ENCODE assay signal across 21 mouse cellular contexts in genomic region chr7:19477084-19477483, GRCm38 (mm10). TPM values are rescaled to one million over a fixed set of nuclear protein-coding genes. Genes with fewer than 3 reads are reported as not detected.
DNase-seq lines count a peak whose midpoint lies in the region; ATAC-seq and TF ChIP-seq lines count a peak whose summit lies in the region.
"Had no signal": no experiment of that assay in that cellular context is flagged by ENCODE, and none has a peak within 500 bp of the region (broad histone marks: within the 10 kb centered on the region; RNA-seq: fewer than 3 reads in every experiment).

No protein-coding gene starts in this region.

- no peak overlapping the region; the same call in 1 of the 2 replicates for H3K27ac ChIP-seq in kidney, postnatal 0 days
- H3K27ac ChIP-seq in lung, postnatal 0 days (ENCODE audit: low read length), result no peak overlapping the region
- no peak overlapping the region for H3K27ac ChIP-seq in bone marrow, adult 2 months (ENCODE audit: control insufficient read depth, insufficient read depth, low read depth, low read length, poor library complexity)
- H3K27ac ChIP-seq: embryonic facial prominence, embryonic 12.5 days; forebrain, embryonic 15.5 days; heart, embryonic 15.5 days; limb, embryonic 12.5 days; macrophage; midbrain, embryonic 13.5 days; stomach, embryonic 15.5 days had no signal

- no peak for TF ChIP-seq POLR2A in bone marrow, adult 2 months (IDR thresholded peaks at IDR 0.05; ENCODE audit: borderline replicate concordance, control insufficient read depth, low read depth, low read length)

- no peak overlapping the region for H3K4me2 ChIP-seq in kidney, postnatal 0 days (ENCODE audit: low read length)
- H3K4me2 ChIP-seq in lung, postnatal 0 days (replicated peaks; ENCODE audit: low read depth, low read length), result no peak overlapping the region
- H3K4me2 ChIP-seq: embryonic facial prominence, embryonic 12.5 days; forebrain, embryonic 15.5 days; heart, embryonic 15.5 days; limb, embryonic 12.5 days; midbrain, embryonic 13.5 days; stomach, embryonic 15.5 days had no signal

- H3K4me3 ChIP-seq in kidney, postnatal 0 days (replicated peaks; ENCODE audit: low read depth, low read length), result no peak overlapping the region
- H3K4me3 ChIP-seq in lung, postnatal 0 days (ENCODE audit: low read depth, low read length), result no peak overlapping the region
- no peak overlapping the region for H3K4me3 ChIP-seq in bone marrow, adult 2 months (replicated peaks; ENCODE audit: control insufficient read depth, low read depth, low read length)
- H3K4me3 ChIP-seq: embryonic facial prominence, embryonic 12.5 days; forebrain, embryonic 15.5 days; heart, embryonic 15.5 days; limb, embryonic 12.5 days; midbrain, embryonic 13.5 days; myocyte; stomach, embryonic 15.5 days had no signal

- WGBS in kidney, postnatal 0 days, result 69% methylated on average over 2 of the region's 2 CpGs
- 60% methylated on average over 2 of the region's 2 CpGs for WGBS in lung, postnatal 0 days
- WGBS in bone marrow, adult 2 months, result 60% methylated on average over 2 of the region's 2 CpGs

- no peak for DNase-seq in kidney, postnatal 0 days (ENCODE audit: low spot score)
- DNase-seq in kidney, adult 8-10 months, result no peak
- DNase-seq in lung, postnatal 0 days (ENCODE audit: low spot score), result no peak
- DNase-seq in lung, postnatal 14 days, result no peak
- no peak for DNase-seq in cerebellum, postnatal 36 days
- no peak for DNase-seq in urinary bladder, adult 2 months (ENCODE audit: low spot score)
- DNase-seq: adrenal gland, postnatal 10 days; cerebellum, adult 2 months; retina, postnatal 1 day had no signal

- H3K9me3 ChIP-seq in kidney, postnatal 0 days (replicated peaks; ENCODE audit: low read length), result no peaks in the 10 kb centered on the region
- no peaks in the 10 kb centered on the region for H3K9me3 ChIP-seq in lung, postnatal 0 days (ENCODE audit: low read length)
- H3K9me3 ChIP-seq: embryonic facial prominence, embryonic 12.5 days; forebrain, embryonic 15.5 days; heart, embryonic 15.5 days; limb, embryonic 12.5 days; midbrain, embryonic 13.5 days; stomach, embryonic 15.5 days had no signal

- no peak for ATAC-seq in kidney, postnatal 0 days (replicated peaks; ENCODE audit: low FRiP score, low read depth)
- no peak for ATAC-seq in lung, postnatal 0 days
- ATAC-seq: CD4-positive, CD25-positive, alpha-beta regulatory T cell, adult 4 months; forebrain, embryonic 15.5 days; intestine, embryonic 16.5 days; midbrain, embryonic 13.5 days had no signal

- no peaks in the 10 kb centered on the region; the same call in 1 of the 2 replicates for H3K4me1 ChIP-seq in kidney, postnatal 0 days (replicated peaks; ENCODE audit: insufficient read depth, low read length)
- peaks cover 4% of the 10 kb centered on the region; the same call in 1 of the 2 replicates for H3K4me1 ChIP-seq in lung, postnatal 0 days (ENCODE audit: insufficient read depth, low read depth, low read length)
- peaks cover 8% of the 10 kb centered on the region for H3K4me1 ChIP-seq in bone marrow, adult 2 months (ENCODE audit: control insufficient read depth, insufficient read depth, low read length)

- TF ChIP-seq CTCF in kidney, postnatal 0 days (IDR thresholded peaks at IDR 0.05; ENCODE audit: low read depth), result peak; percentile 36; the same call in 1 of the 2 replicates
- TF ChIP-seq CTCF in lung, postnatal 0 days (IDR thresholded peaks at IDR 0.05), result peak; percentile 54
- peak; percentile 14; the same call in 1 of the 2 replicates for TF ChIP-seq CTCF in bone marrow, adult 2 months (IDR thresholded peaks at IDR 0.05; ENCODE audit: control insufficient read depth, insufficient read depth, low read length)

- H3K27me3 ChIP-seq in kidney, postnatal 0 days (ENCODE audit: insufficient read depth, low read length), result peaks cover 11% of the 10 kb centered on the region; the same call in 1 of the 2 replicates
- peaks cover 5% of the 10 kb centered on the region; the same call in 1 of the 2 replicates for H3K27me3 ChIP-seq in lung, postnatal 0 days (replicated peaks; ENCODE audit: insufficient read depth, low read length)

- TF ChIP-seq EP300 in lung, postnatal 0 days (IDR thresholded peaks at IDR 0.05), result no peak

- H3K9ac ChIP-seq in kidney, postnatal 0 days (ENCODE audit: low read depth, low read length), result no peak overlapping the region
- H3K9ac ChIP-seq in lung, postnatal 0 days (replicated peaks; ENCODE audit: low read depth), result no peak overlapping the region
- H3K9ac ChIP-seq: embryonic facial prominence, embryonic 12.5 days; forebrain, embryonic 15.5 days; heart, embryonic 15.5 days; limb, embryonic 12.5 days; midbrain, embryonic 13.5 days; stomach, embryonic 15.5 days had no signal

- H3K36me3 ChIP-seq in kidney, postnatal 0 days (ENCODE audit: insufficient read depth, low read length), result no peaks in the 10 kb centered on the region
- no peaks in the 10 kb centered on the region for H3K36me3 ChIP-seq in lung, postnatal 0 days (ENCODE audit: insufficient read depth, low read length)
- H3K36me3 ChIP-seq: embryonic facial prominence, embryonic 12.5 days; forebrain, embryonic 15.5 days; heart, embryonic 15.5 days; limb, embryonic 12.5 days; midbrain, embryonic 13.5 days; stomach, embryonic 15.5 days had no signal

RNA-seq across cellular contexts. Expression of gene Exoc3l2, which starts 14.0 kb away (rescaled TPM):
- polyA plus RNA-seq in kidney, postnatal 0 days (2015; fragmentation: Nextera tagmentation; extraction: Ambion mirVana), result 6.7 and 8.0 TPM in 2 replicates
- polyA plus RNA-seq in lung, postnatal 0 days (2015; fragmentation: Nextera tagmentation; extraction: Ambion mirVana), result 1.1 and 1.4 TPM in 2 replicates
- polyA plus RNA-seq in bone marrow, adult 2 months (2011; ENCODE audit: insufficient read depth, insufficient read length, low replicate concordance, missing spikeins), result 4.2 and 10.3 TPM in 2 replicates
- 8.4 and 10.2 TPM in 2 replicates for polyA plus RNA-seq in urinary bladder, adult 2 months (2012; rRNA removed)
- polyA plus RNA-seq: CD4-positive, CD25-positive, alpha-beta regulatory T cell, adult 4 months; macrophage; myocyte had no signal

RNA-seq across cellular contexts. Expression of gene Mark4, which starts 18.5 kb away (rescaled TPM):
- 6.6 and 7.9 TPM in 2 replicates for polyA plus RNA-seq in kidney, postnatal 0 days (2015; fragmentation: Nextera tagmentation; extraction: Ambion mirVana)
- 7.4 and 7.9 TPM in 2 replicates for polyA plus RNA-seq in lung, postnatal 0 days (2015; fragmentation: Nextera tagmentation; extraction: Ambion mirVana)
- 10.1 and 14.6 TPM in 2 replicates for polyA plus RNA-seq in bone marrow, adult 2 months (2011; ENCODE audit: insufficient read depth, insufficient read length, low replicate concordance, missing spikeins)
- 13.3 and 19.4 TPM in 2 replicates for polyA plus RNA-seq in urinary bladder, adult 2 months (2012; rRNA removed)

RNA-seq across cellular contexts. Expression of gene Bloc1s3, which starts 31.1 kb away (rescaled TPM):
- 2.7 and 3.0 TPM in 2 replicates for polyA plus RNA-seq in kidney, postnatal 0 days (2015; fragmentation: Nextera tagmentation; extraction: Ambion mirVana)
- 2.6 and 3.0 TPM in 2 replicates for polyA plus RNA-seq in lung, postnatal 0 days (2015; fragmentation: Nextera tagmentation; extraction: Ambion mirVana)
- polyA plus RNA-seq in bone marrow, adult 2 months (2011; ENCODE audit: insufficient read depth, insufficient read length, low replicate concordance, missing spikeins), result 4.4 and 8.0 TPM in 2 replicates
- polyA plus RNA-seq in urinary bladder, adult 2 months (2012; rRNA removed), result 6.6 and 7.4 TPM in 2 replicates

RNA-seq across cellular contexts. Expression of gene Trappc6a, which starts 31.1 kb away (rescaled TPM):
- 88.5 and 91.7 TPM in 2 replicates for polyA plus RNA-seq in kidney, postnatal 0 days (2015; fragmentation: Nextera tagmentation; extraction: Ambion mirVana)
- polyA plus RNA-seq in lung, postnatal 0 days (2015; fragmentation: Nextera tagmentation; extraction: Ambion mirVana), result 85.5 and 91.9 TPM in 2 replicates
- polyA plus RNA-seq in bone marrow, adult 2 months (2011; ENCODE audit: insufficient read depth, insufficient read length, low replicate concordance, missing spikeins), result 12.4 and 12.7 TPM in 2 replicates
- polyA plus RNA-seq in urinary bladder, adult 2 months (2012; rRNA removed), result 58.7 and 77.3 TPM in 2 replicates

RNA-seq across cellular contexts. Expression of gene Nkpd1, which starts 40.6 kb away (rescaled TPM):
- polyA plus RNA-seq in kidney, postnatal 0 days (2015; fragmentation: Nextera tagmentation; extraction: Ambion mirVana), result not detected in 2 replicates
- 0.05 and 0.15 TPM in 2 replicates for polyA plus RNA-seq in lung, postnatal 0 days (2015; fragmentation: Nextera tagmentation; extraction: Ambion mirVana)
- polyA plus RNA-seq in bone marrow, adult 2 months (2011; ENCODE audit: insufficient read depth, insufficient read length, low replicate concordance, missing spikeins), result not detected in 2 replicates
- polyA plus RNA-seq in urinary bladder, adult 2 months (2012; rRNA removed), result 1.5 and 1.6 TPM in 2 replicates
- polyA plus RNA-seq: CD4-positive, CD25-positive, alpha-beta regulatory T cell, adult 4 months; heart, embryonic 15.5 days; liver, embryonic 16.5 days; macrophage had no signal
